Mouse (Mus musculus) megakaryocyte progenitor cell, adult 5-6 weeks (primary cell): ENCODE data around the gene Dhx40. TPM values are rescaled to one million over a fixed set of nuclear protein-coding genes. Genes with fewer than 3 reads are reported as not detected.

ENCODE experiments used
- ATAC-seq: replicated peaks from 2 replicates; pipeline ENCODE4 v1.8.0; 2016; ENCODE audit warnings: mild to moderate bottlenecking, moderate TSS enrichment, inconsistent platforms; ENCODE audit not compliant: poor library complexity
- total RNA-seq, 2 experiments: library from RNA; stranded (forward) in 1 of 2; stranded (reverse) in 1 of 2; fragments of 157-497, 149-512 nt in 1 of 2; fragments of 200-1000 nt in 1 of 2; gene quantifications; 2 replicates each; pipeline versions ENCODE4 v1.2.3 to v1.2.4; 2015 to 2017

Gene Dhx40
- 27.6 and 31.7 TPM in 2 replicates for total RNA-seq (2015)
- total RNA-seq (2017): 33.4 and 34.6 TPM in 2 replicates

GRCm38 (mm10) chr11:86807505-86807989, at the start of gene Dhx40:
Gene Dhx40, minus strand, starts transcription at chr11:86807746.
- ATAC-seq: peak; percentile 100

- no peak for ATAC-seq
Observed at GRCm38 (mm10) chr11:86855639-86856425, 48.3 kb upstream of the Dhx40 start.

GRCm38 (mm10) chr11:86853081-86853480, 45.5 kb upstream of the Dhx40 start:
- ATAC-seq: no peak

GRCm38 (mm10) chr11:86852534-86853054, 45.0 kb upstream of the Dhx40 start:
- no peak for ATAC-seq

GRCm38 (mm10) chr11:86851714-86852533, 44.4 kb upstream of the Dhx40 start:
- ATAC-seq: no peak

- no peak for ATAC-seq
Observed at GRCm38 (mm10) chr11:86851234-86851671, 43.7 kb upstream of the Dhx40 start.

- ATAC-seq: no peak
Observed at GRCm38 (mm10) chr11:86843831-86844230, 36.3 kb upstream of the Dhx40 start.

GRCm38 (mm10) chr11:86841261-86841660, 33.7 kb upstream of the Dhx40 start:
- no peak for ATAC-seq

DNA sequence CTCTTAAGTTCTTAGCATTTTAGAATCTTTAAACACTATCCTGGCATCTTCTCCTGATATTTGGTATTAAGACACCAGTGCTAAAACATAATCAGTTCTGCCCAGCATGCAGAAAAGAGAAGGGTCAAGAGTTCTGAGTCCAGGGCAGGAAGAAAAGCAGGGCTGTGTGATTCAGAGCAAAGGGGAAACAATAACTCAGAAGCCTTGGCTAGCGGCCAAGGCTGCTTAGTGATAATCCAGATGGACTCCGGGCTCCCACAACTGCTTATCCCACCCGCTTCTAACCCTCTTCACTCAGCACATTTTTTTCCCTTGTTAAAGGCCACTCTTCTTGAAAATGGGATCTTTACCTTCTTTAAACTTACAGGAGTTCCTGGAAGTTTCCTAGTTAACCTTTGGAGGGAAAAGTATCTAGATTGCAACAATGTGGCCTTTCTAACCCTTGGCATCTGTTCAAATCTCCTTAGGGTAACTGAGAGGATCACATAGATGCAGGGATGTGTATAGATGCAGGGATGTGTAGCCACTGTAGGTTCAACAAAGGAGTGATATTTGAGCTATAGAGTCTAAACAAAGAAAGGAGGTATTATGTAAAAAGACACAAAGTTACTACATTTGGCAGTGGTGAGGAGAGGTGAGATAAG, 33.1 kb upstream of the Dhx40 start:
- no peak; the same call in 1 of the 2 replicates for ATAC-seq

GRCm38 (mm10) chr11:86839716-86840447, 32.3 kb upstream of the Dhx40 start:
- no peak for ATAC-seq

GRCm38 (mm10) chr11:86838792-86839191, 31.2 kb upstream of the Dhx40 start:
- no peak for ATAC-seq

- ATAC-seq: peak; percentile 98
Observed at GRCm38 (mm10) chr11:86836366-86836765, 28.8 kb upstream of the Dhx40 start.

DNA sequence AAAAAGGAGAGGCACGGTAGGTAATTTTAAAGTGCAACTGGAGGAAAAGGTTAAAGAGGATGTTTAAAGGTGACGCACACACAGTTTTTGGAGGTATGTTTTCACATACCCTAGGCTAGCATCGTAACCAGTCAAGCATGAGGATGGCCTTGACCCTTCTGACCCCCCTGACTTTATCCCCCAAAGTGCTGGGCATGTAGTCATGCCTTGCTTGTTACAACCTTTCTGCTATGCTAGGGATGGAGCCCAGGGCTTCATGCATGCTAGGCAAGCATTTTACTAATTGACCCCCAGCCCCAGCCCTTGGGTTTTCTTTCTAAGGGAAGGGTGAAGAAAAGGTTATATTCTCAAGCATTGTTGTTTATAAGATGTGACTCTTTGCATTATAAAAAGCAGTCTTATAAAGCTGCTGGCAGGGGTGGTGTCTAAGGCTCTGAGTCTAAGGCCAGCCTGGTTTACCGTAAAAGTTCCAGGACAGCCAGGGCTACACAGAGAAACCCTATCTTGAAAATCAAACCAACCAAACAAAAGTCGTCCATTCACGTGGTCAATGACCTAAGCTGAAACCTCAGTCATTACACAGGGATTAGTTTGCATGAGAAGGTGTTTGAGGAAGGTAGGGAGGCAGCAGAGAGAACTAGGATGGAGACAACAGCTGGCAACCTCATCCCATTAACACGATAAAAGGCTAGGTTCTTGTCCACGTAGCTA, 27.2 kb upstream of the Dhx40 start:
- ATAC-seq: no peak

- no peak for ATAC-seq
Observed at GRCm38 (mm10) chr11:86834050-86834449, 26.5 kb upstream of the Dhx40 start.

DNA sequence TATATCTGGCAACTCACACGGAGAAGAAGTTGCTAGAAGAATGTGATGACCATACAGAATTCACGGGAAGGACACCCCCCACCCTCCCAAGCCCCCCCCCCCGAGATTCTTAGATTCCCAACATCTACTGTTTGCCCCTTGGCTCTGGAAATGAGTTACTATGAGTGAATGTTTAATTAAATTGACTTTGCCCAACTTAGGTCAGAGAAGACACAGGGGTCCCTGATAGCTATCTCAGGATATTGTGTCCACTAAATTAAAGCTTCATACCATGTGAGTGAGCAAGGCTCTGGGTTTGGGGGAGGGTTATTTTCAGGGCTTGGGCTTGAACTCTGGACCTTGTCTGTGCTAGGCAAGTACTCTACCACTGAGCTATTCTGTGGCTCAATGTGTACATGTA, 25.6 kb upstream of the Dhx40 start:
- no peak for ATAC-seq

- ATAC-seq: no peak
Observed at GRCm38 (mm10) chr11:86828396-86828795, 20.9 kb upstream of the Dhx40 start.

GRCm38 (mm10) chr11:86827476-86828245, 20.1 kb upstream of the Dhx40 start:
- peak; percentile 44; the same call in 1 of the 2 replicates for ATAC-seq

GRCm38 (mm10) chr11:86824433-86824832, 16.9 kb upstream of the Dhx40 start:
- ATAC-seq: no peak

- no peak for ATAC-seq
Observed at GRCm38 (mm10) chr11:86822531-86822930, 15.0 kb upstream of the Dhx40 start.
